Mouse (Mus musculus): ENCODE measurements around the gene Aox1. TPM values are rescaled to one million over a fixed set of nuclear protein-coding genes. Genes with fewer than 3 reads are reported as not detected.

Gene Aox1
- polyA plus RNA-seq, 1 experiment from 2014 or later, result 0.36 TPM

GRCm38 (mm10) chr1:58091992-58092560, 62.3 kb downstream of the Aox1 start:
- ATAC-seq (ENCODE audit: low FRiP score, low TSS enrichment), result no peak
- no peak overlapping the region for H3K9ac ChIP-seq (replicated peaks; ENCODE audit: low read length)
- no peak overlapping the region for H3K4me3 ChIP-seq (ENCODE audit: low read length)
- no peaks in the 10 kb centered on the region for H3K36me3 ChIP-seq (ENCODE audit: insufficient read depth, low read length)
- H3K4me1 ChIP-seq (ENCODE audit: insufficient read depth, low read length), result no peaks in the 10 kb centered on the region
- H3K27ac ChIP-seq (ENCODE audit: low read length), result no peak overlapping the region
- H3K4me2 ChIP-seq (replicated peaks; ENCODE audit: low read depth, low read length), result no peak overlapping the region
- 81% methylated on average over 2 of the region's 2 CpGs for WGBS
- no peaks in the 10 kb centered on the region for H3K9me3 ChIP-seq (ENCODE audit: low read length)
- H3K27me3 ChIP-seq (ENCODE audit: insufficient read depth, low read length), result no peaks in the 10 kb centered on the region

- ATAC-seq (ENCODE audit: low FRiP score, low TSS enrichment), result no peak
- no peaks in the 10 kb centered on the region for H3K4me1 ChIP-seq (ENCODE audit: insufficient read depth, low read length)
- WGBS, result 88% methylated on average over 6 of the region's 6 CpGs
- no peak overlapping the region for H3K4me3 ChIP-seq (ENCODE audit: low read length)
- H3K9me3 ChIP-seq (ENCODE audit: low read length), result no peaks in the 10 kb centered on the region
- H3K27ac ChIP-seq (ENCODE audit: low read length), result no peak overlapping the region
- no peak overlapping the region for H3K9ac ChIP-seq (replicated peaks; ENCODE audit: low read length)
- H3K27me3 ChIP-seq (ENCODE audit: insufficient read depth, low read length), result no peaks in the 10 kb centered on the region
- H3K36me3 ChIP-seq (ENCODE audit: insufficient read depth, low read length), result no peaks in the 10 kb centered on the region
- H3K4me2 ChIP-seq (replicated peaks; ENCODE audit: low read depth, low read length), result no peak overlapping the region
These were observed 67.6 kb downstream of the Aox1 start for GRCm38 (mm10) chr1:58097338-58097737.

- no peaks in the 10 kb centered on the region for H3K9me3 ChIP-seq (ENCODE audit: low read length)
- no peak for ATAC-seq (ENCODE audit: low FRiP score, low TSS enrichment)
- H3K27ac ChIP-seq (ENCODE audit: low read length), result no peak overlapping the region
- H3K27me3 ChIP-seq (ENCODE audit: insufficient read depth, low read length), result no peaks in the 10 kb centered on the region
- H3K4me1 ChIP-seq (ENCODE audit: insufficient read depth, low read length), result no peaks in the 10 kb centered on the region
- no peak overlapping the region for H3K4me3 ChIP-seq (ENCODE audit: low read length)
- H3K9ac ChIP-seq (replicated peaks; ENCODE audit: low read length), result no peak overlapping the region
- no peak overlapping the region for H3K4me2 ChIP-seq (replicated peaks; ENCODE audit: low read depth, low read length)
- no peaks in the 10 kb centered on the region for H3K36me3 ChIP-seq (ENCODE audit: insufficient read depth, low read length)
These were observed 69.4 kb downstream of the Aox1 start for GRCm38 (mm10) chr1:58099119-58099518.

- H3K4me3 ChIP-seq (ENCODE audit: low read length), result no peak overlapping the region
- no peak overlapping the region for H3K9ac ChIP-seq (replicated peaks; ENCODE audit: low read length)
- no peak for ATAC-seq (ENCODE audit: low FRiP score, low TSS enrichment)
- no peaks in the 10 kb centered on the region for H3K36me3 ChIP-seq (ENCODE audit: insufficient read depth, low read length)
- H3K4me1 ChIP-seq (ENCODE audit: insufficient read depth, low read length), result no peaks in the 10 kb centered on the region
- 67% methylated on average over 2 of the region's 2 CpGs for WGBS
- no peaks in the 10 kb centered on the region for H3K27me3 ChIP-seq (ENCODE audit: insufficient read depth, low read length)
- no peaks in the 10 kb centered on the region for H3K9me3 ChIP-seq (ENCODE audit: low read length)
- H3K4me2 ChIP-seq (replicated peaks; ENCODE audit: low read depth, low read length), result no peak overlapping the region
- no peak overlapping the region for H3K27ac ChIP-seq (ENCODE audit: low read length)
These were observed 71.9 kb downstream of the Aox1 start for GRCm38 (mm10) chr1:58101531-58102146.

- ATAC-seq (ENCODE audit: low FRiP score, low TSS enrichment), result no peak
- no peaks in the 10 kb centered on the region for H3K9me3 ChIP-seq (ENCODE audit: low read length)
- H3K27me3 ChIP-seq (ENCODE audit: insufficient read depth, low read length), result no peaks in the 10 kb centered on the region
- no peak overlapping the region for H3K4me2 ChIP-seq (replicated peaks; ENCODE audit: low read depth, low read length)
- H3K4me3 ChIP-seq (ENCODE audit: low read length), result no peak overlapping the region
- H3K27ac ChIP-seq (ENCODE audit: low read length), result no peak overlapping the region
- 63% methylated on average over 7 of the region's 7 CpGs for WGBS
- H3K4me1 ChIP-seq (ENCODE audit: insufficient read depth, low read length), result no peaks in the 10 kb centered on the region
- H3K9ac ChIP-seq (replicated peaks; ENCODE audit: low read length), result no peak overlapping the region
- no peaks in the 10 kb centered on the region for H3K36me3 ChIP-seq (ENCODE audit: insufficient read depth, low read length)
These were observed 72.8 kb downstream of the Aox1 start for GRCm38 (mm10) chr1:58102494-58102893.

GRCm38 (mm10) chr1:58105685-58106084, 76.0 kb downstream of the Aox1 start:
- no peaks in the 10 kb centered on the region for H3K4me1 ChIP-seq (ENCODE audit: insufficient read depth, low read length)
- H3K27ac ChIP-seq (ENCODE audit: low read length), result no peak overlapping the region
- WGBS, result 84% methylated on average over 6 of the region's 6 CpGs
- no peak overlapping the region for H3K4me2 ChIP-seq (replicated peaks; ENCODE audit: low read depth, low read length)
- no peaks in the 10 kb centered on the region for H3K9me3 ChIP-seq (ENCODE audit: low read length)
- no peak overlapping the region for H3K9ac ChIP-seq (replicated peaks; ENCODE audit: low read length)
- no peak for ATAC-seq (ENCODE audit: low FRiP score, low TSS enrichment)
- no peak overlapping the region for H3K4me3 ChIP-seq (ENCODE audit: low read length)
- no peaks in the 10 kb centered on the region for H3K36me3 ChIP-seq (ENCODE audit: insufficient read depth, low read length)
- no peaks in the 10 kb centered on the region for H3K27me3 ChIP-seq (ENCODE audit: insufficient read depth, low read length)

GRCm38 (mm10) chr1:58107066-58107465, 77.3 kb downstream of the Aox1 start:
- H3K4me2 ChIP-seq (replicated peaks; ENCODE audit: low read depth, low read length), result no peak overlapping the region
- H3K27ac ChIP-seq (ENCODE audit: low read length), result no peak overlapping the region
- no peak for ATAC-seq (ENCODE audit: low FRiP score, low TSS enrichment)
- H3K4me1 ChIP-seq (ENCODE audit: insufficient read depth, low read length), result no peaks in the 10 kb centered on the region
- no peaks in the 10 kb centered on the region for H3K36me3 ChIP-seq (ENCODE audit: insufficient read depth, low read length)
- H3K9ac ChIP-seq (replicated peaks; ENCODE audit: low read length), result no peak overlapping the region
- H3K27me3 ChIP-seq (ENCODE audit: insufficient read depth, low read length), result no peaks in the 10 kb centered on the region
- H3K9me3 ChIP-seq (ENCODE audit: low read length), result no peaks in the 10 kb centered on the region
- WGBS, result 81% methylated on average over 2 of the region's 2 CpGs
- H3K4me3 ChIP-seq (ENCODE audit: low read length), result no peak overlapping the region

GRCm38 (mm10) chr1:58110241-58110640, 80.5 kb downstream of the Aox1 start:
- H3K4me3 ChIP-seq (ENCODE audit: low read length), result no peak overlapping the region
- H3K27ac ChIP-seq (ENCODE audit: low read length), result no peak overlapping the region
- H3K4me2 ChIP-seq (replicated peaks; ENCODE audit: low read depth, low read length), result no peak overlapping the region
- H3K9me3 ChIP-seq (ENCODE audit: low read length), result no peaks in the 10 kb centered on the region
- H3K36me3 ChIP-seq (ENCODE audit: insufficient read depth, low read length), result no peaks in the 10 kb centered on the region
- peaks cover 10% of the 10 kb centered on the region for H3K4me1 ChIP-seq (ENCODE audit: insufficient read depth, low read length)
- no peak for ATAC-seq (ENCODE audit: low FRiP score, low TSS enrichment)
- WGBS, result 91% methylated on average over 5 of the region's 5 CpGs
- no peak overlapping the region for H3K9ac ChIP-seq (replicated peaks; ENCODE audit: low read length)
- no peaks in the 10 kb centered on the region for H3K27me3 ChIP-seq (ENCODE audit: insufficient read depth, low read length)

- no peak overlapping the region for H3K9ac ChIP-seq (replicated peaks; ENCODE audit: low read length)
- no peak overlapping the region for H3K4me3 ChIP-seq (ENCODE audit: low read length)
- no peaks in the 10 kb centered on the region for H3K27me3 ChIP-seq (ENCODE audit: insufficient read depth, low read length)
- H3K9me3 ChIP-seq (ENCODE audit: low read length), result no peaks in the 10 kb centered on the region
- peaks cover 10% of the 10 kb centered on the region for H3K4me1 ChIP-seq (ENCODE audit: insufficient read depth, low read length)
- ATAC-seq (ENCODE audit: low FRiP score, low TSS enrichment), result no peak
- no peak overlapping the region for H3K4me2 ChIP-seq (replicated peaks; ENCODE audit: low read depth, low read length)
- H3K36me3 ChIP-seq (ENCODE audit: insufficient read depth, low read length), result no peaks in the 10 kb centered on the region
- WGBS, result 87% methylated on average over 3 of the region's 4 CpGs
- no peak overlapping the region for H3K27ac ChIP-seq (ENCODE audit: low read length)
These were observed 81.6 kb downstream of the Aox1 start for GRCm38 (mm10) chr1:58111315-58111714.

GRCm38 (mm10) chr1:58112880-58113279, 83.1 kb downstream of the Aox1 start, which contains the start of gene Aox3:
TSS of gene Aox3 (plus strand) at chr1:58113130.
- H3K27me3 ChIP-seq (ENCODE audit: insufficient read depth, low read length), result no peaks in the 10 kb centered on the region
- H3K9me3 ChIP-seq (ENCODE audit: low read length), result no peaks in the 10 kb centered on the region
- H3K4me1 ChIP-seq (ENCODE audit: insufficient read depth, low read length), result peaks cover 10% of the 10 kb centered on the region
- peak within 1 kb of the TSS; percentile 45 for H3K27ac ChIP-seq (ENCODE audit: low read length)
- WGBS, result 12% methylated on average over 11 of the region's 11 CpGs
- peak within 1 kb of the TSS; percentile 1; the same call in 1 of the 2 replicates for H3K4me3 ChIP-seq (ENCODE audit: low read length)
- H3K9ac ChIP-seq (replicated peaks; ENCODE audit: low read length), result no peak within 1 kb of the TSS
- H3K4me2 ChIP-seq (replicated peaks; ENCODE audit: low read depth, low read length), result peak within 1 kb of the TSS; percentile 33
- peak; percentile 79 for ATAC-seq (ENCODE audit: low FRiP score, low TSS enrichment)
- no peaks in the 10 kb centered on the region for H3K36me3 ChIP-seq (ENCODE audit: insufficient read depth, low read length)

Data from kidney, embryonic 16.5 days (tissue).